Mouse (Mus musculus): Measurements from ENCODE around the gene Nod1.

- TF ChIP-seq GATA1 (IDR thresholded peaks at IDR 0.05; ENCODE audit: borderline replicate concordance, low read length) (no peak), FLI1 (IDR thresholded peaks at IDR 0.05; ENCODE audit: low read length) (no peak)
Measured at GRCm38 (mm10) chr6:54943292-54943691, 29.1 kb downstream of the Nod1 start.

Measured in megakaryocyte, embryonic 14.5 days (primary cell).